Mouse (Mus musculus) midbrain, embryonic 11.5 days (tissue): ENCODE results near the gene Edf1. TPM values are rescaled to one million over a fixed set of nuclear protein-coding genes. Genes with fewer than 3 reads are reported as not detected.
A peak's percentile ranks its signal among the peaks of the same experiment; 100 is the strongest.

Experiments used
- ATAC-seq: fragments of 200-750 bp; cut with Nextera tagmentation; 2 replicates; pipeline ENCODE4 v1.8.0; 2017; ENCODE audit warnings: moderate TSS enrichment, moderate library complexity; ENCODE audit not compliant: low FRiP score
- DNase-seq: peaks from one replicate; pipeline ENCODE4 v3.0.0; 2015; ENCODE audit warnings: low spot score; ENCODE audit errors: missing footprints
- H3K27ac ChIP-seq: fragments of 300-500 bp; sonication (generic); 2 replicates; pipeline ENCODE4 v1.5.1; 2014; ENCODE audit warnings: low read depth, low read length
- H3K27me3 ChIP-seq: fragments of 300-500 bp; sonication (generic); 2 replicates; pipeline ENCODE4 v1.6.1; 2014; ENCODE audit warnings: mild to moderate bottlenecking, low read length, moderate library complexity, mixed read lengths; ENCODE audit not compliant: control insufficient read depth, insufficient read depth
- H3K36me3 ChIP-seq: fragments of 300-500 bp; sonication (generic); 2 replicates; pipeline ENCODE4 v1.6.1; 2014; ENCODE audit warnings: mild to moderate bottlenecking, low read length, moderate library complexity, mixed read lengths; ENCODE audit not compliant: control insufficient read depth, insufficient read depth
- H3K4me1 ChIP-seq: fragments of 300-500 bp; sonication (generic); 2 replicates; pipeline ENCODE4 v1.6.1; 2014; ENCODE audit warnings: low read length; ENCODE audit not compliant: control insufficient read depth, insufficient read depth
- H3K4me2 ChIP-seq: fragments of 300-500 bp; sonication (generic); 2 replicates; pipeline ENCODE4 v1.6.1; 2014; ENCODE audit warnings: mild to moderate bottlenecking, moderate library complexity
- H3K4me3 ChIP-seq: fragments of 300-500 bp; sonication (generic); 2 replicates; pipeline ENCODE4 v1.5.1; 2014; ENCODE audit warnings: low read depth, low read length
- H3K9ac ChIP-seq: fragments of 300-500 bp; sonication (generic); 2 replicates; pipeline ENCODE4 v1.6.1; 2014; ENCODE audit warnings: low read length
- H3K9me3 ChIP-seq: fragments of 300-500 bp; sonication (generic); 2 replicates; pipeline ENCODE4 v1.6.1; 2016; ENCODE audit warnings: low read length; ENCODE audit not compliant: control insufficient read depth
- WGBS: fragments of 180-500 bp; shearing (Covaris S2); extraction: QIAGEN DNeasy Blood & Tissue Kit; methylation state at CpG from one replicate; pipeline ENCODE4 v1.1.7; 2014; 5-methylcytosine and 5-hydroxymethylcytosine counted together
- polyA plus RNA-seq: library from polyadenylated mRNA; unstranded; fragments of >200 nt; fragmentation: Nextera tagmentation; extraction: Ambion mirVana; gene quantifications from 2 replicates; pipeline ENCODE4 v1.2.1, GENCODE M21; 2014

Gene Edf1
- polyA plus RNA-seq, 1 experiment from 2014 or later, result 385 TPM

- H3K4me2 ChIP-seq, result no peak overlapping the region
Measured at GRCm38 (mm10) chr2:25573068-25573467, 15.4 kb downstream of the Edf1 start.

DNA sequence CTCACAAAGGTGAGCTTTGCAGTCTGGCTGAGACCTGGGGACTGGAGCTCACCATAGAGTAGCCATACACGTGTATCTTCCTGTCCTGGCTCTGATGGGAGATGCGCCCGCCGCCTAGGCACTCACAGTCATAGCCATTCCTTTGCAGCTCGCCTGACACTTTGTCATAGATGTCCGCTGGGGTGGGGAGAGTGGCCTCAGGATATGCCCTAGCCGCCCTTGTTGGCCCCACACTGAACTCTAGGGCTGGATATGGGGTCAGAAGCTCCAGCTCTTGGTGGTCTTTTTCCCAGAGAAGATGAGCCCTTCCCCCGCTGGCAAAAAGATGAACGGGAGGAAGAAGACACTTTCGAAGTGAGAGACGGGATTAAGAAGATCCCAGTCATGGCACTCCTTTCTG lies 16.5 kb downstream of the Edf1 start:
- Histone ChIP-seq H3K9ac (peak overlapping the region; percentile 57), H3K36me3 (peaks cover 4% of the 10 kb centered on the region; the same call in 1 of the 2 replicates), H3K4me1 (peaks cover 18% of the 10 kb centered on the region), H3K4me3 (peak overlapping the region; percentile 47), H3K9me3 (no peaks in the 10 kb centered on the region), H3K27ac (no peak overlapping the region), H3K27me3 (peaks cover 34% of the 10 kb centered on the region), H3K4me2 (peak overlapping the region; percentile 88)
- ATAC-seq, result no peak
- WGBS, result 22% methylated on average over 11 of the region's 11 CpGs
- no peak for DNase-seq

More at GRCm38 (mm10) chr2:25573068-25573467, 15.4 kb downstream of the Edf1 start:
- Histone ChIP-seq H3K27me3 (peaks cover 23% of the 10 kb centered on the region), H3K9me3 (no peaks in the 10 kb centered on the region), H3K4me1 (peaks cover 18% of the 10 kb centered on the region), H3K36me3 (peaks cover 4% of the 10 kb centered on the region; the same call in 1 of the 2 replicates), H3K9ac (no peak overlapping the region), H3K27ac (no peak overlapping the region), H3K4me3 (no peak overlapping the region)
- WGBS, result 90% methylated on average over 2 of the region's 2 CpGs
- DNase-seq (no peak), ATAC-seq (no peak)

- Histone ChIP-seq H3K4me2 (peak within 1 kb of the TSS; percentile 88), H3K9ac (peak within 1 kb of the TSS; percentile 57), H3K27me3 (peaks cover 41% of the 10 kb centered on the region), H3K4me1 (peaks cover 20% of the 10 kb centered on the region), H3K27ac (peak within 1 kb of the TSS; percentile 49), H3K36me3 (peaks cover 1% of the 10 kb centered on the region; the same call in 1 of the 2 replicates), H3K9me3 (no peaks in the 10 kb centered on the region), H3K4me3 (peak within 1 kb of the TSS; percentile 47)
- DNase-seq (peak; percentile 99), ATAC-seq (peak; percentile 98)
- WGBS, result under 1% methylated on average over 45 of the region's 45 CpGs
Measured at GRCm38 (mm10) chr2:25574579-25575431, 17.2 kb downstream of the Edf1 start, which contains the start of the genes Mamdc4 and Phpt1. Gene Mamdc4, minus strand, starts transcription at chr2:25574845. Gene Phpt1, minus strand, starts transcription at chr2:25575224.

- DNase-seq (peak; percentile 95), ATAC-seq (no peak)
- H3K27me3 ChIP-seq, result peaks cover 48% of the 10 kb centered on the region
- H3K9ac ChIP-seq, result peak overlapping the region; percentile 57
- H3K36me3 ChIP-seq, result no peaks in the 10 kb centered on the region
- WGBS, result 20% methylated on average over 20 of the region's 21 CpGs
- peak overlapping the region; percentile 49 for H3K27ac ChIP-seq
- H3K4me1 ChIP-seq, result peaks cover 21% of the 10 kb centered on the region
- H3K4me2 ChIP-seq, result peak overlapping the region; percentile 61
- H3K9me3 ChIP-seq, result no peaks in the 10 kb centered on the region
- peak overlapping the region; percentile 47 for H3K4me3 ChIP-seq
Measured at GRCm38 (mm10) chr2:25575432-25576027, 17.9 kb downstream of the Edf1 start.

GRCm38 (mm10) chr2:25576028-25576850 lies 18.6 kb downstream of the Edf1 start:
- Histone ChIP-seq H3K4me2 (no peak overlapping the region; the same call in 1 of the 2 replicates), H3K9ac (no peak overlapping the region), H3K27me3 (peaks cover 55% of the 10 kb centered on the region), H3K4me3 (no peak overlapping the region), H3K4me1 (peaks cover 23% of the 10 kb centered on the region), H3K9me3 (no peaks in the 10 kb centered on the region), H3K27ac (no peak overlapping the region), H3K36me3 (no peaks in the 10 kb centered on the region)
- no peak for DNase-seq
- 67% methylated on average over 16 of the region's 16 CpGs for WGBS
- no peak for ATAC-seq

- Histone ChIP-seq H3K36me3 (no peaks in the 10 kb centered on the region), H3K9ac (no peak overlapping the region), H3K27me3 (peaks cover 57% of the 10 kb centered on the region), H3K27ac (no peak overlapping the region), H3K9me3 (no peaks in the 10 kb centered on the region), H3K4me3 (peak overlapping the region; percentile 25), H3K4me2 (peak overlapping the region; percentile 41), H3K4me1 (peaks cover 26% of the 10 kb centered on the region)
- DNase-seq (peak; percentile 90), ATAC-seq (no peak)
- 13% methylated on average over 92 of the region's 92 CpGs for WGBS
Measured at GRCm38 (mm10) chr2:25576965-25577891, 19.6 kb downstream of the Edf1 start.

DNA sequence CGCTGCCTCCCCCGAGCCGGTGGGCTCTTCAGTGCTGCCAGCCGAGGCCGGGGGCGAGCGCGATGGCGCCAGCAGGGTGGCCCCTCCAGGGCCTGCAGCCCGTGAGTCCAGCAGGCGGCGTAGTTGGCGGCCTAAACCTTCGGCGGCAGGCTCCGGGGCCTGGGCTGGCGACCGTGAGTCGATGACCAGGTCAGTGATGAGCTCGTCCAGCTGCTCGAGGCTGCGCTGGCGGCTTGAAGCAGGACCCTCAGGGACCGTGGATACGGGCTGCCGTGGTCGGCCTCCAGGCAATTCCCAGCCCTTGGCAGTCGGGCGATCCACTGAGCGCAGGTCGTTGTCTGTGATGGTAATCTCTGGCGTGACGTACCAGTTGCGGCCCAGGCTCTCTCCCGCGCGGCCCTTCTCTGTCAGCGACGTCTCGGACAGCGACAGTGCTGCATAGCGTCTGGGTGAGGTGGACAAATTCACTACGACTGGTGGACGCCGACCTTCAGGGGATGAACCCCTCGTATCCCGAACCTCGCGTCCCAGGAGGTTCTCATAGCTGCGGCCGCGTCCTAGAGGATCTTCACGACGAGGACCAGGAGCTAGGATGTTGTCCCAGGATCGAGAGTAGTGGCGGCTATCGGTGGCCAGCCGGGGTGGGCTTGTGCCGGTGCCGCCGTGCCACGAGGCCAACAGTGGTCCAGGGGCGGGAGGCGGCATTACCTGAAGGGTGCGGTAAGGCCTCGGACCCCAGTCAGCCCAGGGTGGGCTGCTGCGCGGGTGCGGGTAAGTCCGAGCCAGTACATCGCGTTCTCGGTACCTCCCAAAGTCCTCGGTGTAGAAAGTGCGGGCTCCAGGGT lies 20.5 kb downstream of the Edf1 start:
- WGBS, result 5% methylated on average over 75 of the region's 75 CpGs
- H3K36me3 ChIP-seq, result no peaks in the 10 kb centered on the region
- H3K4me2 ChIP-seq, result peak overlapping the region; percentile 41
- ATAC-seq, result no peak
- H3K4me1 ChIP-seq, result peaks cover 28% of the 10 kb centered on the region
- peak overlapping the region; percentile 25 for H3K4me3 ChIP-seq
- no peaks in the 10 kb centered on the region for H3K9me3 ChIP-seq
- H3K27ac ChIP-seq, result no peak overlapping the region
- H3K27me3 ChIP-seq, result peaks cover 57% of the 10 kb centered on the region
- DNase-seq, result peak; percentile 95
- no peak overlapping the region for H3K9ac ChIP-seq
